Mouse (Mus musculus): Measurements from ENCODE around the gene Exoc3l4.

DNA sequence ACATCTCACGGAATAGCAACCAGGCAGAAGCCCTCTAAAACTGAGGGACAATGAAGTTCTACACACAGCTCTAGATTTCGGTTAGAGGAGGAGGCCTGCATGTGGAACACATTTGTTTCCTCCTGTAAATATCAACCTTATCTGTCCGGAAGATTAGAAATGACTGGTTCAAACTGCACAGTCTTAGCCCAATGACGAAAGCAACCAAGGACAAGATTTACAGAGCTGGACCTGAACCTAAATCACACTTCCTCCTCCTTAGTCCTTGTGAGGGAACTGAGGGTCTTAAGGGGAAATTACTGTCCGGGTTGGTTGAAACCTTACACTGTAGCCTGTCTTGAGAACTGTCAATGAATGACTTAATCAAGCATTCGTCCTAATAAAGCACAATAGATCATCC lies 40.8 kb upstream of the Exoc3l4 start:
- no peak for TF ChIP-seq CTCF (IDR thresholded peaks at IDR 0.05; ENCODE audit: low read depth)
- TF ChIP-seq EP300 (IDR thresholded peaks at IDR 0.05; ENCODE audit: low read depth), result no peak

Data from heart, postnatal 0 days (tissue).